Mouse (Mus musculus) heart, embryonic 10.5 days (tissue): Measurements from ENCODE around the gene Uhrf1. TPM values are rescaled to one million over a fixed set of nuclear protein-coding genes. Genes with fewer than 3 reads are reported as not detected.

Experiments
- DNase-seq: peaks from one replicate; pipeline ENCODE4 v3.0.0-alpha.2; 2017; ENCODE audit warnings: low spot score
- H3K27ac ChIP-seq: fragments of 300-500 bp; sonication (generic); 2 replicates; pipeline ENCODE4 v1.5.1; 2016; ENCODE audit warnings: mild to moderate bottlenecking
- H3K27me3 ChIP-seq: fragments of 300-500 bp; sonication (generic); 2 replicates; pipeline ENCODE4 v1.6.1; 2016; ENCODE audit warnings: mild to moderate bottlenecking; ENCODE audit not compliant: poor library complexity, insufficient read depth, severe bottlenecking
- H3K36me3 ChIP-seq: fragments of 300-500 bp; sonication (generic); 2 replicates; pipeline ENCODE4 v1.6.1; 2016; ENCODE audit warnings: mild to moderate bottlenecking, moderate library complexity
- H3K4me1 ChIP-seq: fragments of 300-500 bp; sonication (generic); 2 replicates; pipeline ENCODE4 v1.6.1; 2016; ENCODE audit warnings: mild to moderate bottlenecking
- H3K4me3 ChIP-seq: fragments of 300-500 bp; sonication (generic); 2 replicates; pipeline ENCODE4 v1.5.1; 2016; ENCODE audit warnings: mild to moderate bottlenecking, moderate library complexity
- H3K9me3 ChIP-seq: fragments of 300-500 bp; sonication (generic); 2 replicates; pipeline ENCODE4 v1.6.1; 2016; ENCODE audit warnings: mild to moderate bottlenecking, moderate library complexity
- WGBS: fragments of 180-500 bp; shearing (Covaris S2); methylation state at CpG from one replicate; pipeline ENCODE4 v1.1.7; 2016; 5-methylcytosine and 5-hydroxymethylcytosine counted together
- polyA plus RNA-seq: library from polyadenylated mRNA; unstranded; fragments of >200 nt; fragmentation: Nextera tagmentation; extraction: Ambion mirVana; gene quantifications from 2 replicates; pipeline ENCODE4 v1.2.1, GENCODE M21; 2016

Gene Uhrf1
- polyA plus RNA-seq, 1 experiment from 2014 or later, result 163 TPM

DNA sequence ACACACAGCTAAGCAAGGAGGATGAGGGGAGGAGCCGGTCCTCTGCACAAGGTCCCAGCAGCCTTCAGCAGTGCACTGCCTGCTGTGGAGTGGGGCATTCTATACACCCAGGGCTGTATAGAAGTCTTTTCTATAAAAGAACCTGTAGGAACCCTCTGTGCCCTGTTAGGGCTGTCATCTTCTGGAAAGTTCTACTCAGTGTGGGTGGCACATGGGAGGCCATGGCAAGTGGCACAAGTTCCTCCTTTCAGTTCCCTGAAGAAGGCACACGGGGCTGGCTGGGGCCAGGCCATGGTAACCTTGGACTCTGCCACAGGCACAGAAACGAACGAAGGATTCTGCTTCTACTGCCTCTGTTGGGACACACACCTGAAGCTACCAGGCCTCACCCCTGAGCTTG, 38.1 kb upstream of the Uhrf1 start:
- peaks cover 45% of the 10 kb centered on the region for H3K4me1 ChIP-seq
- 84% methylated on average over 4 of the region's 4 CpGs for WGBS
- no peak overlapping the region for H3K4me3 ChIP-seq
- no peak overlapping the region for H3K27ac ChIP-seq
- H3K9me3 ChIP-seq, result no peaks in the 10 kb centered on the region
- peaks cover 39% of the 10 kb centered on the region for H3K36me3 ChIP-seq
- DNase-seq, result no peak
- no peaks in the 10 kb centered on the region for H3K27me3 ChIP-seq

DNA sequence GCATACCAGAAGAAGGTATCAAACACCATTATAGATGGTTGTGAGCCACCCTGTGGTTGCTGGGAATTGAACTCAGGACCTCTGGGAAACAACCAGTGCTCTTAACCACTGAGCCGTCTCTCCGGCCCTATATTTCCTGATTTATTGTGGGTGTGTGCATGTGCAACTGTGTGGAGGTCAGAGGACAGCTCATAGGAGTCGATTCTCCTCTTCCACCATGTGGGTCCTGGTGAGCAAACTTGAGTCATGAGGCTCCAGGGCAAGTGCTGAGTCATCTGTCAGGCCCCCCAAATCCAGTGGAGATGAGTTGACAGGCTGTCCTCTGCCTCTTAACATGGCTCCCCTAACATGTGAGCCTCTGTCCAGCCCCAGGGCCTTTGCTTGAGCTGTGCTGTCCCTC, 37.3 kb upstream of the Uhrf1 start:
- peaks cover 39% of the 10 kb centered on the region for H3K36me3 ChIP-seq
- H3K4me1 ChIP-seq, result peaks cover 38% of the 10 kb centered on the region
- no peaks in the 10 kb centered on the region for H3K9me3 ChIP-seq
- no peaks in the 10 kb centered on the region for H3K27me3 ChIP-seq
- DNase-seq, result no peak
- no peak overlapping the region for H3K4me3 ChIP-seq
- no peak overlapping the region for H3K27ac ChIP-seq
- 88% methylated on average over 3 of the region's 3 CpGs for WGBS

DNA sequence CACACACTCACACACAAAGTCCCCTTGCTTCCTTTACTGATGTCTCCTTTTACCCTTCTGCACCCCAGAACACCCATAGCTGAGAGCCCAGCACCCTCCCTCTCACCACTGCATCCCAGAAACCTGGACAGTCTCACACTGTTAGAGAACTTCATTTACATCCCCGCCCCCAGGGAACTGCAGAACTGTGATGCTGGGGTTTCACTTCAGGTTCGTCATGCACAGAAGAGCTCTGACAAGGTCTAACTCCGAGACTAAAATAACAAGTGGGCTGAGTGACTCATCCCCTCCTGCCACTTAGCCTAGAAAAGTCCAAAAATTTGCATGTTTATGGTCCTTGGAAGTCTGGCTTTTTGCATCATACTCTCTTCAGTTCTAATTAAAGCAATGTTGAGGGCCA, 36.9 kb upstream of the Uhrf1 start:
- Histone ChIP-seq H3K27ac (no peak overlapping the region), H3K9me3 (no peaks in the 10 kb centered on the region)
- 46% methylated on average over 3 of the region's 3 CpGs for WGBS

DNA sequence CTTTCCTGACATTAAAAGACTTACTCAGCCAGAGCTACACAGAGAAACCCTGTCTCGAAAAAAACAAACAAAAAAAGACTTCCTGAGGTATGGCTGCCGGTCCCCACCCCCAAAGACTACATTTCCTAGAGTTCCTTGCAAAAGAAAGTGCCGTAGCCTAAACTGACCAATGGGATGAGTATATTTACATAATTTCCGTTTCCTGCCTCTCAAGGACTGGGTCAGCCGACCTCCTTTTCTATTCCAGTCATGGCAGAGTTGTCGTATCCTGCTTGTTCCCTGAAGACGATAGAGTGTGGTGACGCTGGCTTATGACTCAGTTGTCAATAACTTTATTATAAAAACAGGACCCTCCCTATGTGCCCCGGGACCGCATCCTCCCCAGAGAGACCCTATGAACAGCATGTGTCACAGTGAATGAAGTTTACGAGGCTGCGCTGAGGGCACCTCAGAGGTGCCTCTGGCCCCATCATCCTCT, 33.9 kb upstream of the Uhrf1 start:
- H3K27me3 ChIP-seq, result no peaks in the 10 kb centered on the region
- DNase-seq, result peak; percentile 89
- H3K4me3 ChIP-seq, result peak overlapping the region; percentile 55
- H3K9me3 ChIP-seq, result no peaks in the 10 kb centered on the region
- peaks cover 35% of the 10 kb centered on the region for H3K4me1 ChIP-seq
- peak overlapping the region; percentile 88 for H3K27ac ChIP-seq
- 22% methylated on average over 12 of the region's 12 CpGs for WGBS
- H3K36me3 ChIP-seq, result peaks cover 53% of the 10 kb centered on the region

More for the DNA sequence above, 36.9 kb upstream of the Uhrf1 start:
- Histone ChIP-seq H3K36me3 (peaks cover 39% of the 10 kb centered on the region), H3K27me3 (no peaks in the 10 kb centered on the region), H3K4me1 (peaks cover 34% of the 10 kb centered on the region), H3K4me3 (no peak overlapping the region)
- no peak for DNase-seq

DNA sequence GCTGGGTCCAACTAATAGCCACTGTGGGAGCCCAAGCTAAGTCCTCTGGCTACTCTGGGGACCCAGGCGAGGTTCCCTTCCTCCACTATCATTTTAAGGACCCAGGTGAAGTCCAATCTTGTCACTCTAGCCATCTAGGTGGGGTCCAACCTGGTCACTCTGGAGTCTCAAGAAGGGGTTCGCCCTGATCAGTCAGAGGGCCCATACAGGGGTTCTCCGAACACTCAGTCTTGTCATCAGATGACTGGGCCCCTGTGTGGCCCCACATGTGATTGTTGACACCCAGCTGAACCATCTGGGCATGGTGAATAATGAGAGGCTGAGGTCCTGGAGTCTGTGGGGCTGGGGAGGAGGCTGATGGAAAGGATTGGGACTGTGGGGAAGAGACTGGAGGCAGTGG, 33.4 kb upstream of the Uhrf1 start:
- WGBS, result 73% methylated on average over 3 of the region's 3 CpGs
- no peak for DNase-seq
- peaks cover 54% of the 10 kb centered on the region for H3K36me3 ChIP-seq
- no peaks in the 10 kb centered on the region for H3K9me3 ChIP-seq
- H3K4me1 ChIP-seq, result peaks cover 38% of the 10 kb centered on the region
- H3K27me3 ChIP-seq, result no peaks in the 10 kb centered on the region
- peak overlapping the region; percentile 55 for H3K4me3 ChIP-seq
- H3K27ac ChIP-seq, result peak overlapping the region; percentile 88

DNA sequence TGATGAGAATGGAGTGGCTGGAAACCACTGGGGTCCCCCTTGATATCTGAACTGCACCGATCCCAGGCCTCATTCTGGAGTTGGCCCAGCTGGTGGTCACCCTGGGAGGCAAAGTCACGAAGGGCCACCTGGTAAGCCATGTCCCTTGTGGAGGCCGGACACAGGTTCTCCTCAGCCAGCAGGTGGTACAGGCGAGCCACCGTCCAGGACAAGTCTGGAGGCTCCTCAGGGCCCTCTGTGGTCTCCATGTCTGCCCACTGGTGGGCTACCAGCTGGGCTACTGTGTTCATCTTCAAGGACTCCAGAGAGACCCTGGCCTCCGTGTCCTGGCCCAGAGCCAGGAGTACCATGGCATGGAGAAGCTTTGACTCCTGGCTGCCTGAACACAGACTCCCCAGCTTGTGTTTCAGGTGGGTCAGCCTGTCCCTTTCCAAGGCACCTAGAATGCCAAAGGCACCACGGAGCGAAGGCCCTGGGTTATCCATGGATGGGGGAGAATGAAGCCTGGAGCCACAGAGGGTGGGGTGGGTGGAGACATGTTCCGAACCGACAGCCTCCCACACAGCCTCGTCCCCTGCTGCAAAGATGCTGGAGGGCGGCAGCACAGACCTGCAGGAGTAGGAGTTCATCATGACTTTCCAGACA, 31.4 kb upstream of the Uhrf1 start:
- no peaks in the 10 kb centered on the region for H3K27me3 ChIP-seq
- H3K4me3 ChIP-seq, result no peak overlapping the region
- no peaks in the 10 kb centered on the region for H3K9me3 ChIP-seq
- peaks cover 41% of the 10 kb centered on the region for H3K4me1 ChIP-seq
- WGBS, result 90% methylated on average over 12 of the region's 12 CpGs
- DNase-seq, result no peak
- peaks cover 49% of the 10 kb centered on the region for H3K36me3 ChIP-seq
- no peak overlapping the region for H3K27ac ChIP-seq

DNA sequence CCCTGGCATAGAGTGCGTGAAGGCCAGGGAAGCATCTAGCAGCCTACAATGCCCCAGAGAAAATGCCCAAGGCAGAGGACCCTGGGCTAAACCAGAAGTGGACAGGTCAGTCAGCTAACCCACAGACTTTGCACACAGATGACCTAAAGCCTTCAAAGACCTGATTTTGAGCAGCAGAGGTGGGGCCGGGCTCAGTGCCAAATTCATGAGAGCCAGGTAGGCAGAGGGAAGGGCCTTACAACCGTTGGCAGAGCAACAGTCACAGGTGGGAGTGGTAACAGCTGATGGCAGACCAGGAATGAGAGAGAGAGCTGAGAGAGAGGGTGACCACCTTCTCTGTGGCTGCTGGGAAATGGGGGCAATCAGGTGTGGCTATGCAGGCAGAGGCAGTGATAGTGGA, 30.5 kb upstream of the Uhrf1 start:
- no peaks in the 10 kb centered on the region for H3K27me3 ChIP-seq
- no peaks in the 10 kb centered on the region for H3K9me3 ChIP-seq
- peaks cover 49% of the 10 kb centered on the region for H3K36me3 ChIP-seq
- DNase-seq, result no peak
- no peak overlapping the region for H3K27ac ChIP-seq
- H3K4me1 ChIP-seq, result peaks cover 50% of the 10 kb centered on the region
- WGBS, result 74% methylated on average over 3 of the region's 3 CpGs
- no peak overlapping the region for H3K4me3 ChIP-seq

DNA sequence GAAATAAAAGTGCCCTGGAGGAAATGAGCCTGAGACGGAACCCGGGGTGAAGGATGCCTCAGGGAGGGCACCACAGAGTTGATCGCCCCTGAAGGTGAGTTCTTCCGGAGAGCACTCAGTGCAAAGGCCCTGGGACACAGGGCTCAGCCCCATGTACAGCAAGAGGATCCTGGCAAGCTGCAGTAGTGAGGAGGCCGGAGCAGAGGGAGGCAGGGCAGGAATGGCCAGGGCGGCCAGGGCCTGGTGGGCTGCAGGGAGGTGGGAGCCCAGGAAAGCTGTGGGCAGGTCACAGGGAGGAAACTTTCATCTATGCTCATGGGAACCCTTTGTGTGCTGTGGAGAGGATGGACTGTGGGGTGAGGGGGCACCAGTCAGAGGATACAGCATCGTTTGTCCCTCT, 29.6 kb upstream of the Uhrf1 start:
- peaks cover 52% of the 10 kb centered on the region for H3K36me3 ChIP-seq
- DNase-seq, result no peak
- no peak overlapping the region for H3K4me3 ChIP-seq
- WGBS, result 79% methylated on average over 7 of the region's 7 CpGs
- no peak overlapping the region for H3K27ac ChIP-seq
- peaks cover 57% of the 10 kb centered on the region for H3K4me1 ChIP-seq
- H3K27me3 ChIP-seq, result no peaks in the 10 kb centered on the region
- no peaks in the 10 kb centered on the region for H3K9me3 ChIP-seq

DNA sequence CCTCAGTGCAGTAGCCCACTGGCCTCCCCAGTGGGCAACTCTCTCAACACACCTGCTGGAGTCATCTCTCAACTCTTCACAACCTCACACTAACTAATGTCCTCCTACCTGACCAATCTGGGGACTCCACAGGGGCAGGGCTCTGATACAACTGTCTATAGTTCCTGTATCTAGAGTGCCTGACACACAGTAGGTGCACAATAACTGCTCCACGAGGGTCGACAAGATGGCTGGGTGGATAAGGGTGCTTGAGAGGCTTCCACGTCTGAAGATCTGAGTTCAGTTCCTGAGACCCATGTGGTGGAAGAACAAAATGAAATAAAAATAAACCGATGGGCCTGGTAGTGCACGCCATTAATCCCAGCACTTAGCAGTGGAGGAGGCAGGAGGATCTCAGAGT, 29.1 kb upstream of the Uhrf1 start:
- Histone ChIP-seq H3K27me3 (no peaks in the 10 kb centered on the region), H3K4me1 (peaks cover 59% of the 10 kb centered on the region), H3K4me3 (no peak overlapping the region), H3K27ac (no peak overlapping the region), H3K36me3 (peaks cover 57% of the 10 kb centered on the region), H3K9me3 (no peaks in the 10 kb centered on the region)
- 86% methylated on average over 5 of the region's 5 CpGs for WGBS
- no peak for DNase-seq

DNA sequence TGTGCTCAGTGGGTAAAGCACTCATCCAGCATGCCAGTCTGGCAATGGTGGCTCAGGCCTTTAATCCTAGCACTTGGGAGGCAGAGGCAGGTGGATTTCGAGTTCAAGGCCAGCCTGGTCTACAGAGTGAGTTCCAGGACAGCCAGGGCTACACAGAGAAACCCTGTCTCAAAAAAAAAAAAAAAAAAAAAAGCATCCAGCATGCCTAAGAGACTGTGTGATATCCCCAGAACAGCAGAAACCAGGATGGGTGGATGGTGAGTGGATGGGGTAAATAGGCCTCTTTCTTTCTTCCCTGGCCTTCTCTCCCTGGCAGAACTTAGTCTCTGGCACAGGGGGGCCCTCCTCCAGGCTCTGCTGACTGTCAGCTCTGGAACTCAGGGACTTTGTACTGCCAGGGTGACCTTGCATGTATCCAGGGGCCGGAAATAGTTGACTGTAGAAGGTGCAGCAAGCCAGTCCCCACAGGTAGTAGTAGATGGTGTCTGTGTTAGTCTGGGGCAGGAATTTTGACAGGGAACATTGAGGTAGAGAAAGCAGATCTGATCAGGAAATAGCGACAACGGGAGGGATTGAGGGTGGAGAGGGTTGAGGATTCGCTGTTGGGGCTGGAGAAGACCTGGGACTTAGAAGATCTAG, 27.2 kb upstream of the Uhrf1 start:
- no peak for DNase-seq
- Histone ChIP-seq H3K4me1 (peaks cover 55% of the 10 kb centered on the region), H3K27ac (peak overlapping the region; percentile 89), H3K36me3 (peaks cover 58% of the 10 kb centered on the region), H3K27me3 (no peaks in the 10 kb centered on the region), H3K9me3 (no peaks in the 10 kb centered on the region), H3K4me3 (peak overlapping the region; percentile 67)
- 14% methylated on average over 5 of the region's 5 CpGs for WGBS

DNA sequence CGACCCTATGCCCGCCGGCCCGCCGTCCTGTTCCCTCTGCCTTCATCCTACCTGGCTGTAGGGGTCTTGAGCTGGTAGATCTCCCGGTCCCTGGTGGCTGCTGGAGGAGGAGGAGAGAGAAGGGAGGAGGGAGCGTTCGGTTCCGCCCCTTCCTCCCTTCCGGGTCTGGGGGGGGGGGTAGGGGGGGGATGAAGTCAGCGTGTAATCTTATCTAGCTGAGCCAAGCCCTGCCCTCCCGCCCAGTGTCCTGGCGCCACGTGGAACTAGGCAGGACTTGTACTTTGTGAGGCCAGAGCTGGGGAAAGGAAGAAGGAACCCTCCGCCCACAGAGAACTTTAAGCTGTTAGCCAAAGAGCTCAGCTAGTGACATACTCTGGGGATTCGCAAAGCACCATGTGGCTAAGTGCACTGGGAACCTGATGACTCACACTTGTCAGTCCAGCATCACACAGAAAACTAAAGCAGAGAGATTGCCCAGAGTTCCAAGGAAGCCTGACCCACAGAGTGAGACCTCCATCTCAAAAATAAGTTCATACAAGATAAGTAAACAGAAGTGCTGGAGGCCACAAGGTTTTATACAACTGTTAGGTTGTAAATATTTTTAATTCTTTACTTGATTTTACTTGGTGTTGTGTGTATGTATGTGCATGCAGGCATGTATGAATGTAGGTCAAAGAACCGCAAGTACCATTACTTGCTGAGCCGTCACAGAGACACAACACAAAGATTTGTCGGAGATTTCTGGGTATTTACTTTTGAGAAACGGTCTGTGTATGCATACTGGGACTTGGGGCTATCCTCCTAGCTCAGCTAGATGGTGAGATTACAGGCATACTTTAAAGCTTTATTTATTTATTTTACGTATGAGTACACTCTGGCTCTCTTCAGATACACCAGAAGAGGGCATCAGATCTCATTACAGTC, 26.2 kb upstream of the Uhrf1 start, which contains the start of gene Ticam1:
Gene Ticam1 (minus strand): TSS at position 144 of the 924 bp plus-strand sequence.
- H3K27ac ChIP-seq, result peak within 1 kb of the TSS; percentile 89
- peaks cover 51% of the 10 kb centered on the region for H3K4me1 ChIP-seq
- DNase-seq, result peak; percentile 99
- H3K27me3 ChIP-seq, result no peaks in the 10 kb centered on the region
- WGBS, result 6% methylated on average over 18 of the region's 21 CpGs
- peaks cover 57% of the 10 kb centered on the region for H3K36me3 ChIP-seq
- H3K9me3 ChIP-seq, result no peaks in the 10 kb centered on the region
- H3K4me3 ChIP-seq, result peak within 1 kb of the TSS; percentile 67

DNA sequence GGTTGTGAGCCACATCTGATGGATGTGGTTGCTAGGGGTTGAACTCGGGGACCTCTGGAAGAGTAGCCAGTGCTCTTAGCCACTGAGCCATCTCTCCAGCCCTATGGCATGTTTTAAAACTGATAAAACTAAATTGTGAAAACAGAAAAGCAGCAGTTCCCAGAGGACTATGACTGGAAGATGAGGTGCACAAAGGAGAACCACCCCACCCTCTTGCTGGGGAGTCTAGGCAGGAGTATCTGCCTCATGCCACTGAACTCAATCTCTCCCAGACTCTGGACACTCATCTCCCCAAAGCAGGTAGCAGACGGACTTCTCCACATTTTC, 25.6 kb upstream of the Uhrf1 start:
- Histone ChIP-seq H3K9me3 (no peaks in the 10 kb centered on the region), H3K4me1 (peaks cover 46% of the 10 kb centered on the region), H3K4me3 (peak overlapping the region; percentile 67), H3K27ac (peak overlapping the region; percentile 89), H3K36me3 (peaks cover 57% of the 10 kb centered on the region), H3K27me3 (no peaks in the 10 kb centered on the region)
- DNase-seq, result no peak
- whole genome bisulfite sequencing, result 33% methylated on average over 2 of the region's 2 CpGs

DNA sequence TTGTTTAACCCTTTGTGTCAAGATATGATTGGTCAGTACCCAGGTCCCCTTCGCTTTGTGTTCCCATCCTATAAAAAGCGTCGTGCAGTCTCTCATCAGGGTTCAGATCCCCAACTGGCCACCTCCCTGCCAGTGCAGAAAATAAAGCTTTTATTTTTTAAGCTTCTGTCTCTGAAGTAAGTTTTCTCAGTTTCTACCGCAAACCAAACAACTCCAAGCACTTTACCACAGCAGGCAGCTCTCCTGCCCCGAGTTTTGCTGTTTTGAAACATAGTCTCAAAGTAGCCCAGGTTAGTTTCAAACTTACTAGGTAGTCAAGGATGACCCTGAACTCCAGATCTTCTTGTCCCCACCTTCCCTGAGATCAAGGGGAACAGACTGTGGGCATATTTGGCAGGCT, 24.8 kb upstream of the Uhrf1 start:
- DNase-seq, result no peak
- WGBS, result 87% methylated on average over 5 of the region's 5 CpGs
- no peaks in the 10 kb centered on the region for H3K9me3 ChIP-seq
- no peaks in the 10 kb centered on the region for H3K27me3 ChIP-seq
- peaks cover 42% of the 10 kb centered on the region for H3K4me1 ChIP-seq
- peaks cover 57% of the 10 kb centered on the region for H3K36me3 ChIP-seq
- H3K27ac ChIP-seq, result no peak overlapping the region
- no peak overlapping the region for H3K4me3 ChIP-seq
